Mouse (Mus musculus) forebrain, embryonic 10.5 days (tissue): Measurements from ENCODE around the gene 2310022B05Rik. TPM values are rescaled to one million over a fixed set of nuclear protein-coding genes. Genes with fewer than 3 reads are reported as not detected.

Experiments
- DNase-seq: peaks from one replicate; pipeline ENCODE4 v3.0.0-alpha.2; 2017; ENCODE audit warnings: low spot score; ENCODE audit errors: extremely low spot score
- H3K27ac ChIP-seq: fragments of 300-500 bp; sonication (generic); 2 replicates; pipeline ENCODE4 v1.5.1; 2016; ENCODE audit warnings: mild to moderate bottlenecking
- H3K27me3 ChIP-seq: fragments of 300-500 bp; sonication (generic); 2 replicates; pipeline ENCODE4 v1.6.1; 2016; ENCODE audit warnings: mild to moderate bottlenecking; ENCODE audit not compliant: poor library complexity, severe bottlenecking
- H3K36me3 ChIP-seq: fragments of 300-500 bp; sonication (generic); replicated peaks from 2 replicates; pipeline ENCODE4 v1.6.1; 2016; ENCODE audit warnings: mild to moderate bottlenecking, moderate library complexity
- H3K4me1 ChIP-seq: fragments of 300-500 bp; sonication (generic); 2 replicates; pipeline ENCODE4 v1.6.1; 2016
- H3K4me3 ChIP-seq: fragments of 300-500 bp; sonication (generic); 2 replicates; pipeline ENCODE4 v1.5.1; 2016; ENCODE audit warnings: mild to moderate bottlenecking, moderate library complexity
- H3K9me3 ChIP-seq: fragments of 300-500 bp; sonication (generic); 2 replicates; pipeline ENCODE4 v1.6.1; 2016; ENCODE audit warnings: mild to moderate bottlenecking, moderate library complexity
- WGBS: fragments of 180-500 bp; shearing (Covaris S2); methylation state at CpG from one replicate; pipeline ENCODE4 v1.1.7; 2016; 5-methylcytosine and 5-hydroxymethylcytosine counted together
- polyA plus RNA-seq: library from polyadenylated mRNA; unstranded; fragments of >200 nt; fragmentation: Nextera tagmentation; extraction: Ambion mirVana; gene quantifications from 2 replicates; pipeline ENCODE4 v1.2.1, GENCODE M21; 2016

Gene 2310022B05Rik
- polyA plus RNA-seq, 1 experiment from 2014 or later, result 18.2 TPM

- Histone ChIP-seq H3K4me1 (peaks cover 7% of the 10 kb centered on the region; the same call in 1 of the 2 replicates), H3K27me3 (no peaks in the 10 kb centered on the region), H3K4me3 (no peak overlapping the region), H3K36me3 (peaks cover 99% of the 10 kb centered on the region), H3K9me3 (no peaks in the 10 kb centered on the region), H3K27ac (no peak overlapping the region)
- 94% methylated on average over 13 of the region's 13 CpGs for WGBS
- no peak for DNase-seq
Measured at GRCm38 (mm10) chr8:124678246-124678645, 15.1 kb upstream of the 2310022B05Rik start.

GRCm38 (mm10) chr8:124677486-124677885 lies 14.3 kb upstream of the 2310022B05Rik start:
- Histone ChIP-seq H3K4me3 (no peak overlapping the region), H3K9me3 (no peaks in the 10 kb centered on the region), H3K4me1 (peaks cover 7% of the 10 kb centered on the region; the same call in 1 of the 2 replicates), H3K27ac (peak overlapping the region; percentile 77), H3K27me3 (no peaks in the 10 kb centered on the region), H3K36me3 (peaks cover 99% of the 10 kb centered on the region)
- WGBS, result 61% methylated on average over 12 of the region's 12 CpGs
- peak; percentile 63 for DNase-seq

DNA sequence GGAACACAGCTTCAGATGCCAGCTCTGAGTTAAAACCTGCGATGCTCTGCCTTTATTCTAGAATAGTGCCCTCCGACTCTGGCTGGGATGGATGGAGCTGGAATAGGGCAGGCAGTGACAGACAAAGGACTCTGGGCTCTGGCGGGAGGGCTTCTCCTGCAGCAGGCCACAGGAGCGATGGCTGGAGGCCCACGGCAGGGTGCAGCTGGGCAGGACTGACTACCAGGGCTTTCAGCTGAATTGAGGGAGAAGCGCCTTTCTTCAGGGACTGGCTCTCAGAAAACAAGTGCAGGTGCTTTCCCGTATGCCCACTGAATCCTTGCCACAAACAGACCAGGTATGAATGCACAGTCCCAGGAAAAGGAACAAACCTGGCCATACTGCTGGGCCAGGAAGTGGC lies 13.9 kb upstream of the 2310022B05Rik start:
- 92% methylated on average over 7 of the region's 7 CpGs for WGBS
- peaks cover 99% of the 10 kb centered on the region for H3K36me3 ChIP-seq

DNA sequence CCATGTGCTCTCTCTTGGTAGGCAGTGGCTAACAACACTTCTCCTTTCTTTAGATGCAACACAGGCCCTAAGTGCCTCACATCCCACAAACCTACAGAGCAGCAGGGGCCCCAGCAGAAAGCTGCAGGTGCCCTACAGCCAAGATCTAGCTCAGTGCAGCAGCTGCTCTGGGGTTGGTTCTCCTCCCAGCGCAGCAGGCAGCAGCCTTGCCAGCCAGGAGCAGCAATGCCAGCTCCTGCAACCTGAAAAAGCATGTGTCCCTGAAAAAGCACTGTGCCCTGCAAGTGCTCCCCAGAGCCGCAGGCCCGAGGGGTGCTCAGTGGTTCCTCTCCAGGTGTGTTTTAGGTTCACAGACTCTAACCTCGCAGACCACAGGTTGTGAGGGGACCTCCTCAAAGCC lies 13.5 kb upstream of the 2310022B05Rik start:
- H3K27me3 ChIP-seq, result no peaks in the 10 kb centered on the region
- DNase-seq, result no peak
- H3K9me3 ChIP-seq, result no peaks in the 10 kb centered on the region
- peaks cover 3% of the 10 kb centered on the region; the same call in 1 of the 2 replicates for H3K4me1 ChIP-seq
- H3K27ac ChIP-seq, result no peak overlapping the region
- 91% methylated on average over 4 of the region's 4 CpGs for WGBS
- H3K4me3 ChIP-seq, result no peak overlapping the region
- peaks cover 99% of the 10 kb centered on the region for H3K36me3 ChIP-seq

More for the DNA sequence above, 13.9 kb upstream of the 2310022B05Rik start:
- no peak overlapping the region for H3K4me3 ChIP-seq
- H3K9me3 ChIP-seq, result no peaks in the 10 kb centered on the region
- H3K4me1 ChIP-seq, result peaks cover 7% of the 10 kb centered on the region; the same call in 1 of the 2 replicates
- peak overlapping the region; percentile 77 for H3K27ac ChIP-seq
- no peaks in the 10 kb centered on the region for H3K27me3 ChIP-seq
- no peak for DNase-seq

DNA sequence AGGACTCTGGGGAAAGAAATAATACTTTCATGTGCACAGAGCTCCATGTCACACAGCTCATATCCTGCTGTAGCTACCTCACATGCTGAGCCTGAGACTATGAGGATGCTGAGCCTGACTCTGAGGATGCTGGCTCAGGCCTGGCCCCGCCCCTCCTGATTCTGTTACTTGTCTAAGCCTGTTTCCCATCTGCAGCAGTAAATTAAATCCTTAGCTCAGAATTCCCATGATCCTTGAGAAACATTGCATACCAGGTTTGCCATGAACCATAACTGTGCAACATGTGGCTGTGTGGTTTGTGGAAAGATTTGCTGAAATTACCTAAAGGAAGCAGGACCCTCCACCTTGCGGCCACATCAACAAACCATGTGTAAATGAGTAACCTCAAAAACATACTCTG lies 9.2 kb upstream of the 2310022B05Rik start:
- WGBS, result 92% methylated on average over 2 of the region's 2 CpGs
- H3K9me3 ChIP-seq, result no peaks in the 10 kb centered on the region
- H3K36me3 ChIP-seq, result peaks cover 69% of the 10 kb centered on the region
- no peak overlapping the region for H3K27ac ChIP-seq
- DNase-seq, result no peak
- no peak overlapping the region for H3K4me3 ChIP-seq
- H3K4me1 ChIP-seq, result no peaks in the 10 kb centered on the region
- no peaks in the 10 kb centered on the region for H3K27me3 ChIP-seq

DNA sequence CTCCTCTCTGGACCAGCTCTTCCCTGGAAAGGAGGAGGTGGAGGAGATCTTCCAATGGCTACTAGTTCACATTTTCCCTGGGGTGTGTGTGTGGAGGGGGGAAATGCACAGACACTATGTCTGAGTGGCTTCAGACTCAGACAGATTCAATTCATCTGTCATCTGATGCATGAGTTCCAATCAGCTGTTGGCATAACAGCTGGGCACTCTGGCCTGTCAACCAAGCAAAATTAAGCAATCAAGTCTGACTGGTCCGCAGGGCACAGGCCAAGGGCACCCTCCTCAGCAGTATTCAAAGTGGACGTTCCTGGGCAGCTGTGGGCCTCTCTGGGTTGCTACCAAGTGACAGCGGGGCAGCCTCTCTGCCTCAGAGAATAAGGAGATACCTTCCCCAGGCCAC lies 5.6 kb upstream of the 2310022B05Rik start:
- 81% methylated on average over 3 of the region's 3 CpGs for WGBS
- Histone ChIP-seq H3K36me3 (peaks cover 34% of the 10 kb centered on the region), H3K4me1 (peaks cover 3% of the 10 kb centered on the region), H3K27ac (no peak overlapping the region), H3K9me3 (no peaks in the 10 kb centered on the region), H3K27me3 (no peaks in the 10 kb centered on the region), H3K4me3 (no peak overlapping the region)
- DNase-seq, result no peak

GRCm38 (mm10) chr8:124664414-124664813 lies 1.2 kb upstream of the 2310022B05Rik start:
- no peaks in the 10 kb centered on the region for H3K9me3 ChIP-seq
- DNase-seq, result no peak
- no peak overlapping the region for H3K4me3 ChIP-seq
- H3K36me3 ChIP-seq, result peaks cover 5% of the 10 kb centered on the region; the same call in 1 of the 2 replicates
- H3K27me3 ChIP-seq, result no peaks in the 10 kb centered on the region
- peaks cover 45% of the 10 kb centered on the region for H3K4me1 ChIP-seq
- 81% methylated on average over 3 of the region's 3 CpGs for WGBS
- no peak overlapping the region for H3K27ac ChIP-seq

DNA sequence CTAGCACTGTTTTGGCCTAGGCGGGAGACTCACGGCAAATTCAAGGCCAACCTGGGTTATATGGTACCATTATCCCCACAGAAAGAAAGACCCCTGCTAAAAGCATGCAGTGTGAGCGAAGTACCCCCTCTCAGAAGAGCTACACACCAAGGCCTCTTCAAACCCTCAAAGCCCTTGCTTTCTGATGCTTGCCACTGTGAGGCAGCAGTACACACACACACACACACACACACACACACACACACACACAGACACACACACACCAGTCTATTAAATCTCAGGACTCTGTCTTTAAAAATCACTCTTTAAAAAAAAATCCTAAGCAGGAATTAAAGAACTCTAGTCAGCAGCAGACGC lies 683 bp upstream of the 2310022B05Rik start:
- WGBS, result 53% methylated on average over 4 of the region's 4 CpGs
- no peaks in the 10 kb centered on the region for H3K9me3 ChIP-seq
- H3K4me3 ChIP-seq, result peak overlapping the region; percentile 92
- peaks cover 5% of the 10 kb centered on the region; the same call in 1 of the 2 replicates for H3K36me3 ChIP-seq
- H3K27ac ChIP-seq, result peak overlapping the region; percentile 90
- H3K4me1 ChIP-seq, result peaks cover 47% of the 10 kb centered on the region
- peak; percentile 18 for DNase-seq
- H3K27me3 ChIP-seq, result no peaks in the 10 kb centered on the region

DNA sequence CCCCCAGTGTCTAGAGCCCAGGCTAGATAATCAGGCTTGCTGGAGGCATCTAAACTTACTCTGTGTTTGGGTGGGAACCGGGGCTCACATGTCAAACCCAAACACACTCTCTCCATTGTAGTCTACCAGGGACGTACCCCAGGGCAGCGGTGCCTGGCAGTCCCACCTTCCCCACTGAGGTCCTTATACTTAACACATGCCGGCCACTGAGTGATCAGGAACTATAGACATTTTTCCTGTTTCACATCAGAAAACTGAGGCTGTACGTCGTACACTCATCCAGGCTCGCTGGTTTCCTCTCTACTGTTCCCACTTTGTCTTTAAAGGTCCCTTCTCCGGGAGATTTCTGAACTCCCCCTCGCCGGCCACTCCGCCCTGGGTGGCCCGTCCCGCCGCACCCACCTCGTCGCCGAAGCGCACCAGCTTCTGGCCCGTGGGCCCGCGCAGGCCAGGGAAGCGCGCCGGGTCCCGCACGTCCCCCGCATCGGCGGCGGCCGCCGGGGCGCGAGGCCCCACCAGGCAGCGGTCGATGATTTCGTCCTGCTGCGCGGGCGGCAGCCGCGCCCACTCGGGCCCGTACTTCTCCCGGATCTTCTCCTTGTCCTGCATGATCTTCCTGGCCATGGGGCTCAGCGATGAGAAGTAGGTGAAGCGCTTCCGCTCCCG lies 590 bp downstream of the 2310022B05Rik start:
- no peak for DNase-seq
- WGBS, result under 1% methylated on average over 49 of the region's 49 CpGs

GRCm38 (mm10) chr8:124661781-124662180 lies 1.4 kb downstream of the 2310022B05Rik start:
- Histone ChIP-seq H3K27me3 (no peaks in the 10 kb centered on the region), H3K27ac (peak overlapping the region; percentile 90; the same call in 1 of the 2 replicates), H3K9me3 (no peaks in the 10 kb centered on the region), H3K4me1 (peaks cover 55% of the 10 kb centered on the region), H3K36me3 (peaks cover 14% of the 10 kb centered on the region; the same call in 1 of the 2 replicates), H3K4me3 (peak overlapping the region; percentile 92)
- whole genome bisulfite sequencing, result 69% methylated on average over 9 of the region's 9 CpGs
- DNase-seq, result no peak

More for the DNA sequence above, 590 bp downstream of the 2310022B05Rik start:
- H3K9me3 ChIP-seq, result no peaks in the 10 kb centered on the region
- H3K27me3 ChIP-seq, result no peaks in the 10 kb centered on the region
- peaks cover 55% of the 10 kb centered on the region for H3K4me1 ChIP-seq
- H3K36me3 ChIP-seq, result peaks cover 7% of the 10 kb centered on the region; the same call in 1 of the 2 replicates
- H3K4me3 ChIP-seq, result peak overlapping the region; percentile 92
- H3K27ac ChIP-seq, result peak overlapping the region; percentile 90

DNA sequence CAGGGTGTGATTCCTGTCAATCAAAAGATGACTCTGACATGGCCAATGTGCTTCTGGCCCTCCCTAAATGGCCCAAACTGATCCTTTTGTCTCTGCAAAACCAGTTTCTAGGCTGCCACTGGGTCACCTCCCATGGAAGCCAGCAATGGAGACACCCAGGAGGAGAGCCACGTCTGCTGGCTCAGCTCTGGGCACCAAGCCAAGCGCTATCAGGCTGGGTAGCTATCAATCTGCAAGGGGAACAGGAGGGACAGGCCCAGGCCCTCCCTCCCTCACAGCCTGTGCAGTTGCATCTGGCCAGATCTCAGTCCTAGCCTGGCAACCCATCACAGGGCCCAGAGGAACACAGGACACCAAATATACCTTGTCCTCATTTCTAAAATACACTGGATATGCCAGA lies 4.8 kb downstream of the 2310022B05Rik start:
- WGBS, result 81% methylated on average over 2 of the region's 2 CpGs
- Histone ChIP-seq H3K9me3 (no peaks in the 10 kb centered on the region), H3K4me3 (no peak overlapping the region), H3K4me1 (peaks cover 66% of the 10 kb centered on the region), H3K27me3 (no peaks in the 10 kb centered on the region), H3K36me3 (peaks cover 24% of the 10 kb centered on the region), H3K27ac (no peak overlapping the region)
- no peak for DNase-seq

DNA sequence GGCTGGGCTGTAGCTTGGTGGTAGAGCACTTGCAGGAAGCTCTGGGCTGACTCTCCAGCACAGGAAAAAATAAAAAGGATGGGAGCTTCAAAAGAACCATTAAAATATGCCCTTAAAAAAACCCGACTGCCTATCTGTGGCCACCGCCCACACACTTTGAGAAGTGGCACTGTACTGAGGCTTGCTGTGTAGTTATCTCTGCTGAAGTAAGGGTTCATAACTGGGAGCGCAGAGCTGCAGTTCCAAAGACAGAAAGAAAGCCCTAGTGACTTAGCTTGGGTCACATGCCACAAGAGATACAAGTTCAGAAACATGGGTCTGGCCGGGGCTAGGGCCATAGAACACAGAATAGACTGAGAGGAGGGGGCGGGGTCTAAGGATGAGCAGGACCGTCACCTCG lies 5.2 kb downstream of the 2310022B05Rik start:
- no peak overlapping the region for H3K4me3 ChIP-seq
- H3K36me3 ChIP-seq, result peaks cover 24% of the 10 kb centered on the region
- H3K27me3 ChIP-seq, result no peaks in the 10 kb centered on the region
- WGBS, result 91% methylated on average over 7 of the region's 7 CpGs
- no peak overlapping the region for H3K27ac ChIP-seq
- no peaks in the 10 kb centered on the region for H3K9me3 ChIP-seq
- no peak for DNase-seq
- H3K4me1 ChIP-seq, result peaks cover 66% of the 10 kb centered on the region
